Mouse (Mus musculus) forebrain, embryonic 11.5 days (tissue): ENCODE results near the gene Fxyd3. TPM values are rescaled to one million over a fixed set of nuclear protein-coding genes. Genes with fewer than 3 reads are reported as not detected.

Experiments used
- ATAC-seq: fragments of 200-750 bp; cut with Nextera tagmentation; replicated peaks from 2 replicates; pipeline ENCODE4 v1.8.0; 2017; ENCODE audit warnings: moderate TSS enrichment; ENCODE audit not compliant: low FRiP score
- DNase-seq: peaks from one replicate; pipeline ENCODE4 v3.0.0-alpha.2; 2017; ENCODE audit warnings: low spot score
- H3K27ac ChIP-seq: fragments of 300-500 bp; sonication (generic); 2 replicates; pipeline ENCODE4 v1.5.1; 2014; ENCODE audit warnings: low read depth, low read length
- H3K27me3 ChIP-seq: fragments of 300-500 bp; sonication (generic); 2 replicates; pipeline ENCODE4 v1.6.1; 2014; ENCODE audit warnings: mild to moderate bottlenecking, low read length, mixed read lengths; ENCODE audit not compliant: control insufficient read depth, insufficient read depth
- H3K36me3 ChIP-seq: fragments of 300-500 bp; sonication (generic); 2 replicates; pipeline ENCODE4 v1.6.1; 2014; ENCODE audit warnings: mild to moderate bottlenecking, low read length, moderate library complexity, mixed read lengths; ENCODE audit not compliant: control insufficient read depth, insufficient read depth
- H3K4me1 ChIP-seq: fragments of 300-500 bp; sonication (generic); replicated peaks from 2 replicates; pipeline ENCODE4 v1.6.1; 2014; ENCODE audit warnings: low read length, mixed read lengths; ENCODE audit not compliant: control insufficient read depth, insufficient read depth
- H3K4me2 ChIP-seq: fragments of 300-500 bp; sonication (generic); 2 replicates; pipeline ENCODE4 v1.6.1; 2014; ENCODE audit warnings: low read depth, mild to moderate bottlenecking, low read length, moderate library complexity, mixed read lengths; ENCODE audit not compliant: severe bottlenecking
- H3K4me3 ChIP-seq: fragments of 300-500 bp; sonication (generic); 2 replicates; pipeline ENCODE4 v1.5.1; 2014; ENCODE audit warnings: low read depth, low read length
- H3K9ac ChIP-seq: fragments of 300-500 bp; sonication (generic); 2 replicates; pipeline ENCODE4 v1.6.1; 2014; ENCODE audit warnings: low read length
- H3K9me3 ChIP-seq: fragments of 300-500 bp; sonication (generic); 2 replicates; pipeline ENCODE4 v1.6.1; 2016; ENCODE audit warnings: low read length, mixed read lengths; ENCODE audit not compliant: control insufficient read depth
- WGBS: fragments of 180-500 bp; shearing (Covaris S2); extraction: QIAGEN DNeasy Blood & Tissue Kit; methylation state at CpG from one replicate; pipeline ENCODE4 v1.1.7; 2014; 5-methylcytosine and 5-hydroxymethylcytosine counted together
- polyA plus RNA-seq: library from polyadenylated mRNA; unstranded; fragments of >200 nt; fragmentation: Nextera tagmentation; extraction: Ambion mirVana; gene quantifications from 2 replicates; pipeline ENCODE4 v1.2.1, GENCODE M21; 2014

Gene Fxyd3
- polyA plus RNA-seq, 1 experiment from 2014 or later = 2.0 TPM

DNA sequence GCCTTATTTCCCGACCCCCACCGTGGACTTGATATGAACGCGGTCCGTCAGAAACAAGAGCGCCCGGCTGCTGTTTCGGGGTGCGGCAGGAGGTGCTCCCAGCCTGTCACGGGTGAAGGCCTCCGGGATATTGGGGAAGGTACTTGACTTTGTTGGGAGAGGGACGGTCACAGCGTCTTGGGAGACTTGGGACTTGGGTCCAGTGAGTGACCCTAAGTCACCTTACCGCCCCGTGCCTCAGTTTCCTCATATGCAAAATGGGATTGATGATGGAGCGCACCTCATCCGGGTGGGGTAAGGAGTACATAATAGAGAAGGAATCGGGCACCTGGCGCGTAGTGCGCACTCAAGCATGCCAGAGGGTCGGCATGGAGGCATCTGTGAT is 24.3 kb downstream of the Fxyd3 start:
- Histone ChIP-seq H3K4me3 (peak overlapping the region; percentile 0; the same call in 1 of the 2 replicates), H3K36me3 (no peaks in the 10 kb centered on the region), H3K27ac (no peak overlapping the region), H3K9me3 (no peaks in the 10 kb centered on the region), H3K27me3 (peaks cover 54% of the 10 kb centered on the region), H3K4me1 (peaks cover 9% of the 10 kb centered on the region), H3K9ac (no peak overlapping the region), H3K4me2 (peak overlapping the region; percentile 12; the same call in 1 of the 2 replicates)
- DNase-seq = no peak
- WGBS = under 1% methylated on average over 22 of the region's 22 CpGs
- no peak for ATAC-seq

DNA sequence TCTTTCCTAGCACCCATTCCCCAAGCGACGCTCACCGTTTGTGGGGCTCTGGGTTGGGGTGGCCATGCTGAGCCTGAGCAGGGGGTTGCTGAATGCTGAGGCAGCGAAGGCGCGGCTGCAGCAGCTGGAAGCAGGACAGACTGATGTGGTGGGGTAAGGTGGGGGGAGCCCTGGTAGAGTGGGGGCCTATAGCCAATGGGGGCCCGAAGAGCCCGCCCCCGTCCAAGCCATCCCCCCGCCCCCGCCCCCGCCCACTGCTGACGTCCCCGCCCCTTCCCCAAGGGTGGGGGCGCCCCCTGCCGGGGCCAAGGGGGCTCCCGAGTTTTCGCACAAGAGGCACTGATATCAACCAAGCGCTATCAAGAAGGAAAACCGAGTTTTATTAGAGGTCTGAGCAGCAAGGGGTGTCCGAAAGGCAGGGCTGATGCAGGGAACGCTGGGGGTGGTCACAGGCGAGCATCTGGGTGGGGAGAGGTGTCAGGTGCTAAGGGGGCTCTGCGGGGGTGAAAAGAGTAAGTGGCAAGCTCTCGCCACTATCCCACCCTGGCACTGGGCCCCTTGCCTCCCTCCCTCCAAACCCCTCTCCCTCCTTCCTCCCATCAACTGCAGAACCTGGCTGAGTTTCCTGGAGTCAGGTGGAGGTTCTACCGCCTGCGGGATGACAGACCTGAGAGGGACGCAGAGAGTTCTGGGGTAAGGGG is 25.0 kb downstream of the Fxyd3 start, which contains the start of gene Fxyd7:
Fxyd7 (minus strand) TSS at position 147 of the 701 bp plus-strand sequence.
- no peak within 1 kb of the TSS for H3K9ac ChIP-seq
- H3K4me1 ChIP-seq = peaks cover 9% of the 10 kb centered on the region
- DNase-seq (no peak), ATAC-seq (no peak)
- no peaks in the 10 kb centered on the region for H3K9me3 ChIP-seq
- no peak within 1 kb of the TSS for H3K27ac ChIP-seq
- 2% methylated on average over 23 of the region's 28 CpGs for WGBS
- peak within 1 kb of the TSS; percentile 11; the same call in 1 of the 2 replicates for H3K4me3 ChIP-seq
- no peaks in the 10 kb centered on the region for H3K36me3 ChIP-seq
- peak within 1 kb of the TSS; percentile 12; the same call in 1 of the 2 replicates for H3K4me2 ChIP-seq
- H3K27me3 ChIP-seq = peaks cover 54% of the 10 kb centered on the region

DNA sequence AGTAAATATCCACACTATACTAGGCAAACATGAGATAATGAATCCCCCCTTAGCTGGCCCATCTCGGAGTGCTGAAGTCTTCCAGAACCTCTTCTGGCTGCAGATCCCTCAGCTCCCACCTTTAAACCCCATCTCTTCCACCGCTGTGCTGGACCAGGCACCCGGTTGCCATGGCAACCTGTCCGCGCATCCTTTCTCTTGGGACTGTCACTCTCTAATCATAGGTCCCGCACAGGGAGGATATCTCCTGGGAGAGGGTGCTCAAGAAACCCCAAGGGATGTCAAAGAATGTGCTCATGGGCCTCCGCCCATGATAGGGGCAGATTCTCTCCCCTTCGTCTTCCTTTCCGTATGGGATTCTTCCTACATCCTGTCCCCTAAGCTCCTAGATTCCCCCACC is 25.6 kb downstream of the Fxyd3 start:
- ATAC-seq (no peak), DNase-seq (no peak)
- Histone ChIP-seq H3K9ac (no peak overlapping the region), H3K27me3 (peaks cover 54% of the 10 kb centered on the region), H3K4me3 (peak overlapping the region; percentile 11; the same call in 1 of the 2 replicates), H3K4me2 (peak overlapping the region; percentile 9; the same call in 1 of the 2 replicates), H3K4me1 (peaks cover 9% of the 10 kb centered on the region), H3K36me3 (no peaks in the 10 kb centered on the region), H3K9me3 (no peaks in the 10 kb centered on the region), H3K27ac (no peak overlapping the region)
- 2% methylated on average over 9 of the region's 9 CpGs for WGBS

DNA sequence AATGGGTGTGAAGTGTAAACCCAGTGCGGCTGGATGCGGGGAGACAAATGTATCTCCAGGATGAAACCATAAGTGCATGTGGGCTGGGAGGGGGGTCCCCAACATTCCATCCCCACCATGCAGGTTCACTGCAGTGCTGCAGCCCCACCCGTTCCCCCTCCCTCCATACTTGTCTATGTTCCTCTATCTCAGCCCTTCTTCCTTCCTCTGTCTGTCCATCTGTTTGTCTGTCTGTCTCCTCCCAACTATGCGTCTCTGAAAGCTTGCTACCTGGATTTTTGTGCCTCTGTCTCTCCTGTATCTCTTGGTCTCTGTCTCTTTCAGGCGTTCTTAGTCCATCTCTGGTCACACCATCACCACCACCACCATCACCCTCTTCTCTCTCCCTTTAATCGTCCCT is 26.0 kb downstream of the Fxyd3 start:
- Histone ChIP-seq H3K27me3 (peaks cover 54% of the 10 kb centered on the region), H3K27ac (no peak overlapping the region), H3K36me3 (no peaks in the 10 kb centered on the region), H3K9me3 (no peaks in the 10 kb centered on the region), H3K4me2 (peak overlapping the region; percentile 9; the same call in 1 of the 2 replicates), H3K9ac (no peak overlapping the region), H3K4me1 (peaks cover 9% of the 10 kb centered on the region), H3K4me3 (0 out of 2 replicates have a peak overlapping the region, but pooled peaks have one; percentile 2)
- DNase-seq (no peak), ATAC-seq (no peak)
- WGBS = 4% methylated on average over 6 of the region's 6 CpGs

DNA sequence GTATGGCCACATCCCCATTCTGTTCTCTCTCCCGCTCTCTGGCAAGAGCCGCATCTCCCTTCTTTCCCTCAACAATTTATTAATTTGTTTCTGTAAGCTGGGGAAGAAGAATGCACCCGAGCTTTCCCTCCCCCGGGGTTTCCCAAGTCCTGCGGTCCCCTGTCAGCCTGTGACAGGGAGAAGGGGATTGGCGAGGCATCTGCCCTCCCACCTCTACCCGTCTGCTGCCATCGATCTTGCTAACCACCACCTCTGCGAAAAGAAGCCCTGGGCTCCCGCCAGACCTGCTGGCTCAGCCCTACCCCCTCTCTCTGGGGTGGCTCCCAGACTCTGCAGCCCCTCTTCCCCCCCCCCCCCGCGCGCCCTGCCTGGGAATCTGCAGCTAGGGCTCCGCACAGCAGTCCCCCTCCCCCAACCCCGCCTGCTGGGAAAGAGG is 26.6 kb downstream of the Fxyd3 start:
- no peaks in the 10 kb centered on the region for H3K36me3 ChIP-seq
- no peak overlapping the region for H3K27ac ChIP-seq
- no peaks in the 10 kb centered on the region for H3K9me3 ChIP-seq
- ATAC-seq = no peak; the same call in 1 of the 2 replicates
- H3K4me3 ChIP-seq = peak overlapping the region; percentile 3; the same call in 1 of the 2 replicates
- H3K9ac ChIP-seq = no peak overlapping the region
- H3K4me2 ChIP-seq = peak overlapping the region; percentile 34
- WGBS = 3% methylated on average over 12 of the region's 15 CpGs
- H3K4me1 ChIP-seq = peaks cover 9% of the 10 kb centered on the region
- peaks cover 54% of the 10 kb centered on the region for H3K27me3 ChIP-seq
- peak; percentile 60 for DNase-seq

DNA sequence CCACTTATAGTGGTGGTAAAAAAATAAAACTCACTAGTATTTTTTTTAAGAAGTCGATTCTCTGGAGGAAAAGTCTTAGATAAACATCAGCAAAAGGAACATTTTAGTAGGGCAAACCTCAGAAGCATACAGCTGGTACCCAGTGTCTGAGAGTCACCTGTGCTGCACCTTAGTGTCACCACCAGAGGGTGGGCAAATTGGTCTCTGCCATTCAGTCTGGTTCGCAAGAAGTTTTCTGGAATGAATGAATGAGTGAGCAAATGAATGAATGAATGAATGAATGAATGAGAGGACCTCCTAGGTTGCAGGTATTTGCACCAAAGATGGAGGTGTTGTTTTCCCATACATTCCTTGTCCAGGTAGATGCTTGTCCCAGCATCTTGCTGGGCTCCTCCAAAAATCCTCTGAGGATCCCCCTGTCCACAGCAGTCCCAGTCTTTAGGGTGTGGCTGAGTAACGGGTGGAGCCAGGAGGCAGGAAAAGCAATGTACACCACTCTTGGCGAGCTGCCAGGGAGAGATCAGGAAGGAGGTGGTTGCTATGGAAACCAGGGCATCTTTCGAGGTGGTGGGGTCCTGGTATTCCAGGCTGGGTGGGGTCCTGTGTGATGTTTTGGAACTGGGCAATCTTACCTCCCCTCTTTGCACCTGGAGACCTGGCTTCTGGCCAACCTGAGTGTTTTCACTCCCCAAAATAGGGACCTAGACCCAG is 27.2 kb downstream of the Fxyd3 start:
- 22% methylated on average over 5 of the region's 5 CpGs for WGBS
- peaks cover 53% of the 10 kb centered on the region for H3K27me3 ChIP-seq
- H3K27ac ChIP-seq = no peak overlapping the region
- H3K4me2 ChIP-seq = peak overlapping the region; percentile 34
- DNase-seq (peak; percentile 64), ATAC-seq (no peak)
- peaks cover 9% of the 10 kb centered on the region for H3K4me1 ChIP-seq
- no peak overlapping the region for H3K9ac ChIP-seq
- no peaks in the 10 kb centered on the region for H3K36me3 ChIP-seq
- H3K4me3 ChIP-seq = peak overlapping the region; percentile 3; the same call in 1 of the 2 replicates
- H3K9me3 ChIP-seq = no peaks in the 10 kb centered on the region

DNA sequence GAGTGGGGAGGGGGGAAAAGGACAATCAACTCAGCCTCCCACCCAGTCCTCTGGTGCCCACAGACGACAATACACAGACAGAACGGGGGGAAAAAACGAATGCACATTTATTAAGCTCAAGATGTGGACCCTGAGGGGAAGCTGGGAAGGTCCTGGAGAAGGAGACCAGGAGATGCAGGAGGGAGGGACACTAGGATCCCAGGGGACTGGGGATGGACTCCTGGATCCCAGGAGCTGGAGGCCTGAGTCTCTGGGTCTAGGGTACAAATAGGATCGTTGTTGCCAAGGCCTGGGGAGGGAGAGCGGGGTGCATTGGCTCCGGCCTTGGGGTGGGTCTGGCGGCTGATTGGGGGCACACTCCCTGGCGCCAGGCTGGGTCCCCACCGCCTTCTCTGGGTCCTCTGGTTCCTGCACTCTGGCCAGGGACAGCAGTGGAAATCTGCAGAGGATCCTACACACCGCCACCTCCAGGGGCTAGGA is 34.0 kb downstream of the Fxyd3 start, which contains the start of gene Fxyd5:
Fxyd5 (minus strand) TSS at position 51 of the 480 bp plus-strand sequence.
- Histone ChIP-seq H3K4me3 (no peak within 1 kb of the TSS), H3K4me1 (0 out of 2 replicates have a peak, but pooled peaks cover 2% of the 10 kb centered on the region), H3K36me3 (no peaks in the 10 kb centered on the region), H3K9me3 (no peaks in the 10 kb centered on the region), H3K9ac (no peak within 1 kb of the TSS), H3K4me2 (peak within 1 kb of the TSS; percentile 39), H3K27ac (no peak within 1 kb of the TSS), H3K27me3 (peaks cover 16% of the 10 kb centered on the region)
- DNase-seq (no peak), ATAC-seq (no peak)
- WGBS = 34% methylated on average over 10 of the region's 10 CpGs

DNA sequence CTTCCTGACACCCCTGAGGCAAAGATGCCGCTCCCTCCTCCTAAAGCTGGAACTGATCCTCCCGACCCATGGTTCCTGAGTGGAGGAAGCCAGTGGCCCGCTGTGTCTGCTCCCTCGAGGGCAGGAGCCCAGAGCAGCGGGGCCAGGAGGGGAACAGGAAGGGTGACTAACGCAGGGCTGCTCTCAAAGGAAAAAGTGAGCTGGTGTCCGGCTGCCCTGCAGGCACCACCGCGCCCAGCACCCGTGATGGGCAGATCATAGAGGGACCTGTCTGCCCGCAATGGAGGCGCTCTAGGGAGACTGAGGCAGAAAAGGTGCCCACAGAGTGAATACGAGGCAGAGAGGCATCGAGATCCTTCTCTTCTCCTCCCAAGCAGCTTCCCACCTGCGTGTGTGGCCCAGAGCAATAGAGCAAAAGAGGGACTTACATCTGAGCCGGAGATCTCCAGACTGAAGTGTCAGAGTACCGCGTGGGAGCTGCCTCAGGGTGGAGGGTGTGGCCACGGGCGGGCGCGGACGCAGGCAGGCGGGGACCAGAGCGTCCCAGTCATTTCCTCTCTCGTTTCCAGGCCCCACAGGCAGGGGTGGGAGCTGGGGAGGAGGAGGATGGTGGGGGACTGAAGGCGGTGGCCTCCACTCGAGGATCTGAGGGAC is 34.7 kb downstream of the Fxyd3 start:
- Histone ChIP-seq H3K9ac (no peak overlapping the region), H3K4me2 (peak overlapping the region; percentile 39), H3K9me3 (no peaks in the 10 kb centered on the region), H3K4me1 (0 out of 2 replicates have a peak, but pooled peaks cover 2% of the 10 kb centered on the region), H3K27ac (no peak overlapping the region), H3K36me3 (no peaks in the 10 kb centered on the region), H3K27me3 (peaks cover 16% of the 10 kb centered on the region), H3K4me3 (no peak overlapping the region)
- ATAC-seq = no peak
- 3% methylated on average over 28 of the region's 28 CpGs for WGBS
- no peak for DNase-seq
